Mouse (Mus musculus): ENCODE results near the gene Lipn. TPM values are rescaled to one million over a fixed set of nuclear protein-coding genes. Genes with fewer than 3 reads are reported as not detected.

The Lipn gene
- polyA plus RNA-seq, 1 experiment from 2014 or later = 1.2 TPM

- 65% methylated on average over 3 of the region's 3 CpGs for WGBS
- H3K9me3 ChIP-seq (ENCODE audit: control insufficient read depth, low read length) = no peaks in the 10 kb centered on the region
- DNase-seq (ENCODE audit: low spot score) (no peak), ATAC-seq (ENCODE audit: low FRiP score, low TSS enrichment) (no peak)
- TF ChIP-seq CTCF (IDR thresholded peaks at IDR 0.05; ENCODE audit: low read depth) = no peak
- no peak for TF ChIP-seq EP300 (optimal IDR thresholded peaks at IDR 0.05)
- H3K4me2 ChIP-seq (replicated peaks; ENCODE audit: low read depth) = no peak overlapping the region
- H3K27me3 ChIP-seq (ENCODE audit: control insufficient read depth, insufficient read depth, low read length) = no peaks in the 10 kb centered on the region
- H3K27ac ChIP-seq (replicated peaks) = no peak overlapping the region
- H3K9ac ChIP-seq (ENCODE audit: low read length) = no peak overlapping the region
- no peaks in the 10 kb centered on the region for H3K36me3 ChIP-seq (ENCODE audit: control insufficient read depth, insufficient read depth, low read length)
- no peaks in the 10 kb centered on the region for H3K4me1 ChIP-seq (replicated peaks; ENCODE audit: control insufficient read depth, insufficient read depth)
- H3K4me3 ChIP-seq (ENCODE audit: low read depth, low read length) = no peak overlapping the region
Observed at GRCm38 (mm10) chr19:34089011-34089680, 22.0 kb downstream of the Lipn start.

- no peaks in the 10 kb centered on the region for H3K27me3 ChIP-seq (ENCODE audit: control insufficient read depth, insufficient read depth, low read length)
- no peaks in the 10 kb centered on the region for H3K36me3 ChIP-seq (ENCODE audit: control insufficient read depth, insufficient read depth, low read length)
- no peak overlapping the region for H3K9ac ChIP-seq (ENCODE audit: low read length)
- no peaks in the 10 kb centered on the region for H3K4me1 ChIP-seq (replicated peaks; ENCODE audit: control insufficient read depth, insufficient read depth)
- no peak for ATAC-seq (ENCODE audit: low FRiP score, low TSS enrichment)
- H3K27ac ChIP-seq (replicated peaks) = no peak overlapping the region
- no peak for DNase-seq (ENCODE audit: low spot score)
- TF ChIP-seq CTCF (IDR thresholded peaks at IDR 0.05; ENCODE audit: low read depth) (no peak), EP300 (optimal IDR thresholded peaks at IDR 0.05) (no peak)
- H3K9me3 ChIP-seq (ENCODE audit: control insufficient read depth, low read length) = no peaks in the 10 kb centered on the region
- no peak overlapping the region for H3K4me2 ChIP-seq (replicated peaks; ENCODE audit: low read depth)
- WGBS = 58% methylated on average over 5 of the region's 5 CpGs
- H3K4me3 ChIP-seq (ENCODE audit: low read depth, low read length) = no peak overlapping the region
Observed at GRCm38 (mm10) chr19:34095381-34095780, 28.2 kb downstream of the Lipn start.

DNA sequence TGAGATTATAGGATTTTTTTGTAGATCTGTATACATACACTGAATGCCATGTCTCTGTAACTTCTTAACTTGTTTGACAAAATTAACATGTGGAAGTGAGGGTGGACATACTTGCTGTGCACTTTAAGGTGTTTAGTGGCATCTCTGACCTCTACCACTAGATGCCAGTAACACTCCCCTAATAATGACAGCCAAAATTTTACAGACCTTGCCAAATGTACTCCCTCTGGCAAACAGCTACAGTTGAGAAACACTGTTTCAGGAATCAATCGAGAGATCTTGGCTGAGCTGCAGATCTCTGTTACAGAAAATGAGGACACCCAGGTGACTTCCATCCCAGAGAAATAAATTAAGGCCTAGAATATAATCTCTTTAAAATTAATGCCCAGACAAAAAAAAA, 29.1 kb downstream of the Lipn start:
- ATAC-seq (ENCODE audit: low FRiP score, low TSS enrichment) (no peak), DNase-seq (ENCODE audit: low spot score) (no peak)
- Histone ChIP-seq H3K27ac (replicated peaks) (no peak overlapping the region), H3K9me3 (ENCODE audit: control insufficient read depth, low read length) (no peaks in the 10 kb centered on the region), H3K4me1 (replicated peaks; ENCODE audit: control insufficient read depth, insufficient read depth) (no peaks in the 10 kb centered on the region), H3K27me3 (ENCODE audit: control insufficient read depth, insufficient read depth, low read length) (no peaks in the 10 kb centered on the region), H3K36me3 (ENCODE audit: control insufficient read depth, insufficient read depth, low read length) (no peaks in the 10 kb centered on the region), H3K9ac (ENCODE audit: low read length) (no peak overlapping the region), H3K4me2 (replicated peaks; ENCODE audit: low read depth) (no peak overlapping the region), H3K4me3 (ENCODE audit: low read depth, low read length) (no peak overlapping the region)
- WGBS = 41% methylated on average over 1 of the region's 1 CpGs
- no peak for TF ChIP-seq EP300 (optimal IDR thresholded peaks at IDR 0.05)
- TF ChIP-seq CTCF (IDR thresholded peaks at IDR 0.05; ENCODE audit: low read depth) = peak; percentile 35; the same call in 1 of the 2 replicates

- Histone ChIP-seq H3K9me3 (ENCODE audit: control insufficient read depth, low read length) (no peaks in the 10 kb centered on the region), H3K4me3 (ENCODE audit: low read depth, low read length) (no peak within 1 kb of the TSS), H3K4me1 (replicated peaks; ENCODE audit: control insufficient read depth, insufficient read depth) (no peaks in the 10 kb centered on the region), H3K27ac (replicated peaks) (peak within 1 kb of the TSS; percentile 40), H3K27me3 (ENCODE audit: control insufficient read depth, insufficient read depth, low read length) (no peaks in the 10 kb centered on the region), H3K36me3 (ENCODE audit: control insufficient read depth, insufficient read depth, low read length) (no peaks in the 10 kb centered on the region), H3K4me2 (replicated peaks; ENCODE audit: low read depth) (no peak within 1 kb of the TSS), H3K9ac (ENCODE audit: low read length) (no peak within 1 kb of the TSS)
- ATAC-seq (ENCODE audit: low FRiP score, low TSS enrichment) (no peak), DNase-seq (ENCODE audit: low spot score) (no peak)
- 72% methylated on average over 4 of the region's 4 CpGs for WGBS
- TF ChIP-seq CTCF (IDR thresholded peaks at IDR 0.05; ENCODE audit: low read depth) (no peak), EP300 (optimal IDR thresholded peaks at IDR 0.05) (no peak)
Observed at GRCm38 (mm10) chr19:34100633-34101032, 33.5 kb downstream of the Lipn start, which contains the start of gene Lipm. Gene Lipm, plus strand, starts transcription at chr19:34100933.

DNA sequence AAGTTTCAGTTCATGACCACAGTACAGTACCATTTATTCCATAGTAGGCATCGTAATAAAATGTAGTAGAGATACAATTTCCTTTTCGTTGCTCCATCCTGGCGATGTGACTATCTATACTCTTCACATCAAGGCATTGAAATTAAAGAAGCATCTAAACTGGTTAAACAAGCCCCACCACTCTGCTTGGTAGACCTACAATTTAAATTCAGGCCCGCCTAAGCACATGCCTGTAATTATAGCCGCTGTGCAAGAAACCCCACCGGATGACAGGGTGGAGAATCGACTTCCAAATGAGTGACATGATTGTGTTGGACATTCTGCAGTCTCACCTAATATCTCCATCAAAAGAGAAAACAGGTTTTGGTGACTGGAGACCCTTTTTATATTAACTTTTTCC, 34.7 kb downstream of the Lipn start:
- H3K4me1 ChIP-seq (replicated peaks; ENCODE audit: control insufficient read depth, insufficient read depth) = no peaks in the 10 kb centered on the region
- no peak for DNase-seq (ENCODE audit: low spot score)
- WGBS = 76% methylated on average over 7 of the region's 7 CpGs
- ATAC-seq (ENCODE audit: low FRiP score, low TSS enrichment) = no peak
- H3K4me2 ChIP-seq (replicated peaks; ENCODE audit: low read depth) = no peak overlapping the region
- H3K36me3 ChIP-seq (ENCODE audit: control insufficient read depth, insufficient read depth, low read length) = no peaks in the 10 kb centered on the region
- no peak overlapping the region for H3K9ac ChIP-seq (ENCODE audit: low read length)
- no peaks in the 10 kb centered on the region for H3K27me3 ChIP-seq (ENCODE audit: control insufficient read depth, insufficient read depth, low read length)
- no peak for TF ChIP-seq CTCF (IDR thresholded peaks at IDR 0.05; ENCODE audit: low read depth)
- no peak for TF ChIP-seq EP300 (optimal IDR thresholded peaks at IDR 0.05)
- no peak overlapping the region for H3K4me3 ChIP-seq (ENCODE audit: low read depth, low read length)
- no peaks in the 10 kb centered on the region for H3K9me3 ChIP-seq (ENCODE audit: control insufficient read depth, low read length)
- no peak overlapping the region; the same call in 1 of the 2 replicates for H3K27ac ChIP-seq (replicated peaks)

GRCm38 (mm10) chr19:34104841-34105240, 37.7 kb downstream of the Lipn start:
- Histone ChIP-seq H3K36me3 (ENCODE audit: control insufficient read depth, insufficient read depth, low read length) (no peaks in the 10 kb centered on the region), H3K4me1 (replicated peaks; ENCODE audit: control insufficient read depth, insufficient read depth) (no peaks in the 10 kb centered on the region), H3K9me3 (ENCODE audit: control insufficient read depth, low read length) (no peaks in the 10 kb centered on the region), H3K9ac (ENCODE audit: low read length) (no peak overlapping the region), H3K4me3 (ENCODE audit: low read depth, low read length) (no peak overlapping the region), H3K27me3 (ENCODE audit: control insufficient read depth, insufficient read depth, low read length) (no peaks in the 10 kb centered on the region), H3K4me2 (replicated peaks; ENCODE audit: low read depth) (no peak overlapping the region), H3K27ac (replicated peaks) (no peak overlapping the region)
- 86% methylated on average over 3 of the region's 3 CpGs for WGBS
- TF ChIP-seq EP300 (optimal IDR thresholded peaks at IDR 0.05) (no peak), CTCF (IDR thresholded peaks at IDR 0.05; ENCODE audit: low read depth) (no peak)
- DNase-seq (ENCODE audit: low spot score) (no peak), ATAC-seq (ENCODE audit: low FRiP score, low TSS enrichment) (no peak)
